Mouse (Mus musculus): ENCODE measurements around the gene Gm10799.
"Not testable (repeated sequence)": the region's sequence is repeated elsewhere in the genome, so short reads cannot be mapped to it uniquely, and the experiment has no call there.

Gm10799 gene

DNA sequence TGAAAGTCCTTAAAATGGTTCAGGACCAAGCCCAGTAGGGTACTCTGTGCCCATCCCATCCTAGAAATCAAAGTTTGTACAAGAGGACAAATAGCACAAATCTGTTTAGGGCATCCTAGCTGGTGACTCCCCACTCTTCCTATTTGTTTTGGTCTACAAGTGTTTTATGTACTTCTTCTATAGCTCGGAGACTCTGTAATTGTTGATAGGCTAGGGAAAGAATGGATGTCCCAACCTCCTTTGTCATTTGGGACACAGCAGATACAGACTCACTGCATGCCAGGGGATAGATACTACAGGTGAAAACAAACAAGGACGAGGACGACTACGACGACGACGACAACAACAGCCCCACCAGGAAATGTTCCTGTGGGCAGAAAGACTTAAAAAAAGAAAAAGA, at the start of gene Gm10799:
TSS of gene Gm10799 (minus strand) at position 101 of the 400 bp plus-strand sequence.
- DNase-seq (ENCODE audit: low read depth): not testable (repeated sequence)

DNA sequence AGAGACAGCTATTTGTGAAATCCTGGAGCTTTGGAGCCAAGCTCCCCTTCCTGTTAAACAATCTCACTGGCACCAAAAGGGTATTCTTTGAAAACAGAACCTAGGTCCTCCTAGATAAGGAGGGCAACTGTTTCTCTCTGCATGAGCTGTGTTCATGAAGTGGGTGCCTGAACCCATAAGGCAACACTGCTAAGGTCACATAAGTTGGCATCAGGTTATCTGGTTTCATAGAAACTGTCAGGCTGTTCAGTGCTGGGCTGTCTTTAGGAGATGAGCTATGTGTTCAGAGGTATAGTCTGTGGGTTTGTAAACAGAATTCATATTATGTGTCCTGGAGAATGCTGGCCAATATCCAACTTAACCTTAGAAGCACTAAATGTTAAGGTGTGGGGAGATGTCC, 48.8 kb upstream of the Gm10799 start:
- DNase-seq (ENCODE audit: low read depth): not testable (repeated sequence)

DNA sequence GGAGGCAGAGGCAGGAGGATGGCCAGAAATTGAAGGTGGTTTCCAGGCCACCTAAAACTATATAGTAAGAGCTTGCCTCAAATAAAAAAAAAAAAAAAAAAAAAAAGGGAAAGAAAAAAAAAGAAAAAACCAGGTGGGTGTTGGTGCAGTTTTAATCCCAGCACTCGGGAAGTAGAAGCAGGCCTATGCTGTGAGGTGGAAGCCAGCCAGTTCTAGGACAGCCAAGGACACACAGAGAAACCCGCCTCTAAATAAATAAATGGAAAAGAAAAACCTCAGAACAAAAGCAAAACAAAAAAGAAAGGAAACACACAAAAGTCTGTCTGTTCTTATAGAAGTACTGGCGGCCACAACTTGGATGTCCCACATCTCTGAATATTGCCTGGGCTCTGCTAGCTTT, 46.5 kb upstream of the Gm10799 start:
- DNase-seq (ENCODE audit: low read depth): no peak

DNA sequence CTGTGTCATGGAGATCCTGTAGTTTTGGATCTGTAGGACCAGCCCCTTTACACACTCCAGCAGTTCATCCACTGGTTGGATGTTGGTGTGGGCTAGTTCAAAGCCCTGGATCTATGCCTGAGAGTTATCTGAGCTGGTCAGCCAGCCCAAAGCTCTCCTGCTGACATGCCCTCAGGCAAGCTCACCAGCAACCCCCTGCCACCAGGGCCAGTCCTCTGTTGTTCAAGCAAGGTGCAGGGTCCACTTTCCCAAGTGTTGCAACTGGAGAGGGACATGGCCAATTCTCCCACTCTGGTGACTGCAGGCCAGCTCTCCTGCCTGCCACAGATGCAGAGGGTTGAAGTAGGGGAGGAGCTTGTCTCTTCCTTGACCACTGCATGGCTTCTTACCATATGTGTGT, 45.2 kb upstream of the Gm10799 start:
- DNase-seq (ENCODE audit: low read depth): not testable (repeated sequence)

DNA sequence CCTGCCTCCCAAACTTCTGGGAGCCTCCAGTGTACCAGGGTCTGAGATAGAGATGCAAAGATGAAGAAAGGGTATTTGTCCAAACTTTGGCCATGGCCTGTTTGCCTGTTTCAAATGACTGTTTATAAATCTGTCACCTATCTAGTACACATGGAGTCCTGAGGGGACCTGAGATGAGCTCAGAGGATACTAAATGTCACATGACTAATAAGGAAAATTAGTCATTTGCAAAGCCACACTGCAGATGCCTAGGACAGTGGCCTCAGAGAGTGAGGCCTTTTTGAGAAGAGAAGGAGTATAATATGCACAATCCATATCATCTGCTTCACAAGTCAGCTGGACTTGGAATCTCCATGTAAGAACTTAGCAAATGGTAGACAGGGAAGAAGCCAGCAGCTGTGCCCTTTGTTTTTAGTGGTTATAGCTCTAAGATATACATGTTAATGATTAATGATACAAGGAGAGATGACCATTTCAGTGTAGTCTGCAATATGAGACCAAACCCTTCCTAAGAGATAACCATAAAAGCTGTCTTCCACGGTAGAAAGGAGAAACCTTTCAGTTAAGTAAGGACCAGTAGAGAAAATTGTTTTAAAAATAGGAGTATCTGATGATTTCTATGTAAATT, 42.9 kb upstream of the Gm10799 start:
- DNase-seq (ENCODE audit: low read depth): not testable (repeated sequence)

DNA sequence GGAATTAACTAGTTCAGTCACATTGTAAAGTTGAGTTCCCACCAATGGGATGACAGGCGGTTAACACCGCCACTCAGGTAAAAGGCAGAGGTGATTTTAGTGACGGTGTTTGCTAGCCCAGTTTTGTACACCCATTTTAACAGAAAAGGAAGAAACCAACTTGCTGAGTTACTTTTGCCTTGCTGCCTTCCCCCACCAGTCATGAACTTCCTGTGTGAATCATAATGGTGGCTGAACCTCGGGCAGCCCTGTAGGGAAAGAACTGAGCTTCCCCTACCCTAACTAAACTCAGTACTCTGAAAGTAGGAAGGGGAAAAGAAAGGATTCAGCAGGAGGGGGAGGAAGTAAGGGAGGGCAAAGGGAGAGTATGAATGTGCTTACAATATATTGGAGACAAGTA, 41.7 kb upstream of the Gm10799 start:
- DNase-seq (ENCODE audit: low read depth): no peak

DNA sequence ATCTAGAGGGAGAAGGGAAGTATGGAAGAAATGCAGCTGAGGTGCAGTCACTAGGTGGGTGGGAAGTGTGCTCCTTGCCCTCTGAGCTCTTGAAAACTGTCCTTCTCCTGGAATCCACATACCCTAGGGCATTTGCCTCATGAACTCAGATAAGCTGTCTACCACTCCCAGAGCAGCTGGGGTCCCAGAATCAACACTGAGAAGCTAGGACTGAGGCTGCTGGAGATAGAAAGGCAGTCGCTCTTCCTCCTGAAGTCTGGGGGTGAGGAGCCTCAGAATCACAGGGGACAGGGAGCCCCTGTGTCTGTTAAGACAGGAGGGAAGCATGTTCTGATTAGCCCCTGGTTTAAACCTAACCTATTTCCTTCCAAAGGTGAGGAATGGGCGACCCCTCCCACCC, 41.2 kb upstream of the Gm10799 start:
- no peak for DNase-seq (ENCODE audit: low read depth)

DNA sequence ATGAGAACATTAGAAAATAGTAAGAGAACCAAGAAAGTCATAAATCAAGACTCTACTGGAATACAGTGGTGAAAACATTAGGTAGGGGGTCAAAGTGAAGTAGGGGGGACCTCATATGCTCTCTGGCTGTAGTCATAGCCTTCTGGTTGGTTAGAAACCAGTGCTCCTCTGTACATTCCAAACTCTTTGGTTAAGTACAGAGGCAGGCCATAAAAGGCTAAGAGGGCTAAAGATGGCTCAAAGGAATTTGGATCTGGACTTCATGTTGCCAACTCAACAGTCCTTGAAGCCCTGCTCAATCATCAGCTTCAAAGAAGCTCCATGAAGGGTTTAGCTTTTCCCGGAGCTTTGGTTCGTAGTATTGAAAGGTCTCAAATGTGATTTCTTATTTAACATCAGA, 40.7 kb upstream of the Gm10799 start:
- DNase-seq (ENCODE audit: low read depth): not testable (repeated sequence)

DNA sequence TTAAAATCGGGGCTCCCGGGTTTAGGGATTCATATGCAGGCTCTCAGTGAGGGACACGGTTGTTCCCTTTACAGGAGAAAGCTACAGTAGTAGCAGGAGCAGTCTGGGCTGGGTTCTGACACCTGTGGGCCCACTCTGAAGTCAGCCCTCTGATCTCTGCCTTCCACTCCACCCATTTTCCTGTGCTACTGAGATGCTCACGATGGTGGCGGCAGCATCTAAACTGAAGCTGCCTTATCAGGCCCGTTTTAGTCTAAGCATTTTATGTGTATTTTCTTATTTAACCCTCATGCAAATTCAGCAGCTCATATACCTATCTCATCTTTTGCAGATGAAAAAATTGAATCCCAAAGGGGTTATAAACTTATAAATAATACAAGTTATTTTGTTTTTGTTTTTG, 36.5 kb upstream of the Gm10799 start:
- DNase-seq (ENCODE audit: low read depth): no peak

DNA sequence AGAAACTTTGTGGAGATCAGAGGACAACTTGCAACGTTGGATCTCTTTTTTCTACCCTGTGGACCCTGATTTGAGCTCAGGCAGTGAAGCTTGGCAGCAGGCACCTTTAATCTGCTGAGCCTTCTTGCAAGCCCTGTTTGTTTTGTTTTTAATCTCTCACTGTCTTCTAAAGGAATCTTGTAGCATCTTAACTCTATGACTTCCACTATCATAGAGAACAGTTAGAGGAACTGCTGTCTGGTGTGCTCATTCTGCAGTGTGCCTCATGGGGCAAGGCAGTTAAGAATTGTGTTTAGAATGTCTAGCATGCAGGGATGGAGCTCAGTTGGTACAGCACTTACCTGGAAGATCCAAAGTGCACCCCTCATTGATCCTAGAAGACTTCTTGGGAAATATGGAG, 31.6 kb upstream of the Gm10799 start:
- no peak for DNase-seq (ENCODE audit: low read depth)

DNA sequence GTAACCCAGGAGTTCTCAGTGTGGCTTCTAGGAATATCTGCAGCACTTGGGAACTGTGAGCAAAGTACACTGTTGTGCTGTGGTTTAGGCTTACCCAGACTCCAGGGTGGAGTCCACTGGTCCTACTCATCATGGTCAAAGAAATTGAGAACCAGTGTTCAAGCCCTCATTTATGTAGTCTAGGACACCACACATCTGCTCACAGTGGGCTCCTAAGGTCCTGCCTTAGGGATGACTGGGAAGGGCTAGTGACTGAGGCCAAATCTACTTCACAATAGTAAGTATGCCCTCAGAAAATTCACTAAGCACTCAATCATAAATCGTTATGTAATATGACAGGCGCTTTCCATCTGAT, 30.9 kb upstream of the Gm10799 start:
- DNase-seq (ENCODE audit: low read depth): no peak

DNA sequence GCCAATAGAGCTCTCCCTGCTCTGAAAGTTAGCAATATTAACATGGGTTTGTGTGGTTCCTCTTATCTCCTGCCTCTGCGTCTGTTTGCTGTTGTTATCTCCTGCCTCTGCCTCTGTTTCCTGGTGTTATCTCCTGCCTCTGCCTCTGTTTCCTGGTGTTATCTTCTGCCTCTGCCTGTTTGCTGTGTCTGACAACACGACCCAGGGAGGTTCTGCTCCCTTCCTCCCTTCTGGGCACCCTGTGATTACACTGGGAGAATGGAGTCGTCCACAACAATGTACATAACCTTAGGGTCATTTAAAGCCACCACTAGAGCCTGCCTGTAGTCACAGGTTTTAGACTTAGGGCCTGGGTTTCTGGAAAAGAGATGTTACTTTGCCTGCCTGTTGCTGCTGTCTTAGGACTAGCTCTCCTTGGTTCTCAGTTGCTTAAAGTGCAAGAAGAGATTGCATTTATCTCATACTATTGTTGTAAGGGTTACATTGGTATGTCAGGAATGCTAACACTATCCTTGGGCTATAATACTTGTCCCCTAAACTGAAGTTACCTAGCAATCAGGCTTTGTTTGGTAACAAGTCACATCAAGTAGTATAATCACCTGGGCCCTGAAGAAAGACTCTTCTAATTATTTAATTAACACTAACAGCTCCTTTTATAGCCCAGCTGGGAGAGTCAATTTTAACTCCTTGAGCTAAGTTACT, 30.3 kb upstream of the Gm10799 start:
- DNase-seq (ENCODE audit: low read depth): no peak

DNA sequence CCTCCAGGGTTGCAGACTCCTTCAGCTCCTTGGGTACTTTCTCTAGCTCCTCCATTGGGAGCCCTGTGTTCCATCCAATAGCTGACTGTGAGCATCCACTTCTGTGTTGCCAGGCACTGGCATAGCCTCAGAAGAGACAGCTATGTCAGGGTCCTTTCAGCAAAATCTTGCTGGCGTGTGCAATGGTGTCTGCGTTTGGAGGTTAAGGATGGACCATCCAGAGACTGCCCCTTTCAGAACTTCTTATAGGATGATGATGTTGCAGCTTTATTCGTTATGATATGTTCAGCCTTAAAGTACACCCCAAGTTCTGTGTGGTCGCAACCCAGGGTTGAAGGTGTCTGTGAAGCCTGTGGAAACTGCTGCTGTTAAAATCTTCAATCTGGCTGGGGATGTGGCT, 29.0 kb upstream of the Gm10799 start:
- DNase-seq (ENCODE audit: low read depth): not testable (repeated sequence)

DNA sequence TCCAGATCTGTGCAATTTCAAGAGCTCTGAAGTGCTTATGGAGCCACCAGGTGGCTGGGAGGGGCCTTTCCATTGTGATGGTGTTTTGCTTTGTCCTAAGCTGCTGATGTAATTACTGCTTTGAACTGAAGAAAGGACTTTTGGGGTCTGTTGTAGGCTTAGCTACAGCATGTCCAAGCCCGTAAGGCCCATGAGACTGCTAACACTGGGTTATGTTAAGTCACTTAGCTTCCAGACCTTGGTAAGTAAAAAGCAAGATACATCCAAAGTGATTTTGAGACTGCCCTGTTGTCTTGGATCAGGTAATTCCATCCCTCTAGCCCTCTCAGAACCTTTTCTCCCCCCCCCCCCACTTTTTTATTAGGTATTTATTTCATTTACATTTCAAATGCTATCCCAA, 28.4 kb upstream of the Gm10799 start:
- DNase-seq (ENCODE audit: low read depth): not testable (repeated sequence)

DNA sequence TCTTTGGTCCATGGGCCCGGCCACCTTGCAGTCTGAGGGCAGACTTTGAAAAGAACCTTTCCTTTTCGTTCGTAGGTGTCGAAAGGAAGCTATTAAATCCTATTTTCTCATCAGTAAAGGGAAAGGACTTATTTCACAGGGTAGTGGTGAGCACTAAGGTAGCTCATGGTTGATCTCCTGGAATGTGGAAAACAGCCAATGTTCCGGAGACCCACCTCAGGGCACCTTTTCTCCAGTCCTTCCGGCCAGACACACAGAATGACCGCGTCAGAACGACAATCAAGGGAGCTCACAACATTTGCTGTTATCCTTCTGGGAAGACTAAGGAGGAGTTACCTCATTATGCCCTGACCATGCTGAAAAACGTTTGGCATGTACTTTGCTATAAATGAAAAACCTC, 27.9 kb upstream of the Gm10799 start:
- no peak for DNase-seq (ENCODE audit: low read depth)

DNA sequence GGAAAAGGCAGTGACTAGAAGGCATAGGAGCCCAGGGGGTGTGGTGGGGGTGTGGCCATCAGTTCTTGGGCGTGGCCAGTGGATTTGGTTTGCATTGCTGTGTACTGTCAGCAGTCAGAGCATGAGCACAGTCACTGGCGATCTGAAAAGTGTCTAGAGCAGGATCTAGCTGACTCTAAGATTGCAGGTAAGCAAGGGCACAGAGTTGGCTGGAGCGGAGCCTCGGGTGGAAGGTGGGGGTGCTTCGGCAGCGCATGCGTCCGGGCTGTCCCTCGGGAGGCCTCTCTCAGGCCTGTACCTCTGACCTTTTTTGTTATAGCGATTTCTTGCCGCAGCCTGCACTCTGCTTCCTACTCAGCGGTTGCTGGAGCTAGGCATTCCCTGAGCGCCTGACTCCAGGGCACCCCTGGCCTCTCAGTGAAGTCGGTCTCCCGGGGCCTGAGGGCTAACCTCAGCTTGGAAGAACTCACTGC, 27.4 kb upstream of the Gm10799 start, which contains the start of gene Cd59a:
TSS of gene Cd59a (plus strand) at position 61 of the 473 bp plus-strand sequence.
- peak; percentile 18 for DNase-seq (ENCODE audit: low read depth)

DNA sequence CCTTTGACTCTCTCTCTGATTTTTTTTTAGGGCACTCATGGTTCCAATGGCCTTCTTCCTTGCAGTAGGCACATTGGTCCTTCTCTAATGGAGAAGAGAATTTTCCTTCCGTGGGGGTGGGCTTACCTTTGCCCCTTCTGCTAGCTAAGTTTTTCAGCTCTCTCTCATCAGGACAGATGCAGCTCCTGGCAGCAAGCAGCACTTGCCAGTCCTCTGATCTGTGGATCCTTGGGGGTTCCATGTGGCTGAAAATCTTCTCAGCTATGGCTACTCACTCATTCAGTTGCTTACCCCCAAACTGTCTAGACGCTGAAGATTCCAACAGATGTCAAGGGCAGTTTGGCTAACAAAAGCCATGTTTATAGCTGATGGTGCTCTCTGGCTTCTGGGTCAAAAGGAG, 25.0 kb upstream of the Gm10799 start:
- no peak for DNase-seq (ENCODE audit: low read depth)

DNA sequence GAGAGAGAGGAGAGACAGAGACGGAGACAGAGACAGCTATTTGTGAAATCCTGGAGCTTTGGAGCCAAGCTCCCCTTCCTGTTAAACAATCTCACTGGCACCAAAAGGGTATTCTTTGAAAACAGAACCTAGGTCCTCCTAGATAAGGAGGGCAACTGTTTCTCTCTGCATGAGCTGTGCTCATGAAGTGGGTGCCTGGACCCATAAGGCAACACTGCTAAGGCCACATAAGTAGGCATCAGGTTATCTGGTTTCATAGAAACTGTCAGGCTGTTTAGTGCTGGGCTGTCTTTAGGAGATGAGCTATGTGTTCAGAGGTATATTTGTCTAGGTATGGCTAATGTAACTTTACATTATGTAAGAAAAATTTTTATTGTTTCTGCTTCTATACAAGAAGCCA, 19.2 kb upstream of the Gm10799 start:
- not testable (repeated sequence) for DNase-seq (ENCODE audit: low read depth)

DNA sequence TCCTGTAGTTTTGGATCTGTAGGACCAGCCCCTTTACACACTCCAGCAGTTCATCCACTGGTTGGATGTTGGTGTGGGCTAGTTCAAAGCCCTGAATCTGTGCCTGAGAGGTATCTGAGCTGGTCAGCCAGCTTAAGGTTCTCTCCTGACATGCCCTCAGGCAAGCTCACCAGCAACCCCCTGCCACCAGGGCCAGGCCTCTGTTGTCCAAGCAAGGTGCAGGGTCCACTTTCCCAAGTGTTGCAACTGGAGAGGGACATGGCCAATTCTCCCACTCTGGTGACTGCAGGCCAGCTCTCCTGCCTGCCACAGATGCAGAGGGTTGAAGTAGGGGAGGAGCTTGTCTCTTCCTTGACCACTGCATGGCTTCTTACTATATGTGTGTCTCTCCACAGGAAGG, 15.7 kb upstream of the Gm10799 start:
- not testable (repeated sequence) for DNase-seq (ENCODE audit: low read depth)

DNA sequence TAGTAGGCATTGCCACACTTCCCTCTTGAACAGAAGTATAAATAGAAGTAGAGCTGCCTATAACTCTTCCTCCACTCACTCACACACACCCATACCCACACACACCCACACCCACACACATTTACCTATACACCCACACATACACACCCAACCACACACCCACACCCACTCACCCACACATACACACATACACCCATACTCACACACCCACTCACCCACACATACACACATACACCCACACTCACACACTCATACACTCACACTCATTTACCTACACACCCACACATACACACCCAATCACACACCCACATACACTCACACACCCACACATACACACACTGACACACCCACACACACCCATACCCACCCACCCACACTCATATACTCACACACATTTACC, 14.1 kb upstream of the Gm10799 start:
- DNase-seq (ENCODE audit: low read depth): no peak

DNA sequence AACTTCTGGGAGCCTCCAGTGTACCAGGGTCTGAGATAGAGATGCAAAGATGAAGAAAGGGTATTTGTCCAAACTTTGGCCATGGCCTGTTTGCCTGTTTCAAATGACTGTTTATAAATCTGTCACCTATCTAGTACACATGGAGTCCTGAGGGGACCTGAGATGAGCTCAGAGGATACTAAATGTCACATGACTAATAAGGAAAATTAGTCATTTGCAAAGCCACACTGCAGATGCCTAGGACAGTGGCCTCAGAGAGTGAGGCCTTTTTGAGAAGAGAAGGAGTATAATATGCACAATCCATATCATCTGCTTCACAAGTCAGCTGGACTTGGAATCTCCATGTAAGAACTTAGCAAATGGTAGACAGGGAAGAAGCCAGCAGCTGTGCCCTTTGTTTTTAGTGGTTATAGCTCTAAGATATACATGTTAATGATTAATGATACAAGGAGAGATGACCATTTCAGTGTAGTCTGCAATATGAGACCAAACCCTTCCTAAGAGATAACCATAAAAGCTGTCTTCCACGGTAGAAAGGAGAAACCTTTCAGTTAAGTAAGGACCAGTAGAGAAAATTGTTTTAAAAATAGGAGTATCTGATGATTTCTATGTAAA, 13.2 kb upstream of the Gm10799 start:
- DNase-seq (ENCODE audit: low read depth): not testable (repeated sequence)

DNA sequence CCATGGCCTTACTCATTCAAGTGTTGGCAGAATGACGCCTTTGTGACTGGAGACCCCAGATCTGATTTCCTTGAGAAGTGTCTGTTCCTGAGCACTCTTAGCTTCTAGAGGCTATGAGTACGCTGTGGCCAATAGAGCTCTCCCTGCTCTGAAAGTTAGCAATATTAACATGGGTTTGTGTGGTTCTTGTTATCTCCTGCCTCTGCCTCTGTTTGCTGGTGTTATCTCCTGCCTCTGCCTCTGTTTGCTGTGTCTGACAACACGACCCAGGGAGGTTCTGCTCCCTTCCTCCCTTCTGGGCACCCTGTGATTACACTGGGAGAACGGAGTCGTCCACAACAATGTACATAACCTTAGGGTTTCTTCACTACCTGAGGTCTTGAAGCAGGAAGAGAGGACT, 9.9 kb upstream of the Gm10799 start:
- not testable (repeated sequence) for DNase-seq (ENCODE audit: low read depth)

DNA sequence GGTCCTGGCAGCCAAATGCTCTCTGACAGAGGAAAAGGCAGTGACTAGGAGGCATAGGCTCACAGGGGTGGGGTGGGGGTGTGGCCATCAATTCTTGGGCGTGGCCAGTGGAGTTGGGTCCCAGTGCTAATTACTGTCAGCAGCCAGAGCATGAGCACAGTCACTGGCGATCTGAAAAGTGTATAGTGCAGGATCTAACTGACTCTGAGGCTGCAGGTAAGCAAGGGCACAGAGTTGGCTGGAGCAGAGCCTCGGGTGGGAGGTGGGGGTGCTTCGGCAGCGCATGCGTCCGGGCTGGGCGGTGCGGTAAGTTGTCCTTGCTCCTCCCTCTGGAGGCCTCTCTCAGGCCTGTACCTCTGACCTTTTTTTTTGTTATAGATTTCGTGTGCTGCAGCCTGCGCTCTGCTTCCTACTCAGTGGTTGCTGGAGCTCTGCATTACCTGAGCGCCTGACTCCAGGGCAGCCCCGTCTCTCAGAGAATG, 1.4 kb upstream of the Gm10799 start, which contains the start of gene Cd59b:
TSS of gene Cd59b (plus strand) at position 146 of the 482 bp plus-strand sequence.
- peak; percentile 56 for DNase-seq (ENCODE audit: low read depth)
